Mouse (Mus musculus): ENCODE data around the gene Usp6nl.

- TF ChIP-seq CTCF (IDR thresholded peaks at IDR 0.05; ENCODE audit: low read depth): no peak
- TF ChIP-seq EP300 (IDR thresholded peaks at IDR 0.05; ENCODE audit: low read depth): no peak
Observed at GRCm38 (mm10) chr2:6462306-6462705, 139.8 kb downstream of the Usp6nl start.
